Mouse (Mus musculus) kidney, adult 10 weeks (tissue): ENCODE measurements around the gene Sertad1. TPM values are rescaled to one million over a fixed set of nuclear protein-coding genes. Genes with fewer than 3 reads are reported as not detected.

ENCODE experiments used
- polyA plus RNA-seq: library from polyadenylated mRNA; stranded (reverse); fragments of 350-450 nt; fragmentation: Illumina TruSeq; extraction: RNeasy Lipid Tissue Mini Kit (QIAGEN cat#74804); gene quantifications from one replicate; pipeline ENCODE4 v1.2.3, GENCODE M21; 2014; ENCODE audit warnings: low read depth, low replicate concordance

The Sertad1 gene
- polyA plus RNA-seq = 0.36 TPM

DNA sequence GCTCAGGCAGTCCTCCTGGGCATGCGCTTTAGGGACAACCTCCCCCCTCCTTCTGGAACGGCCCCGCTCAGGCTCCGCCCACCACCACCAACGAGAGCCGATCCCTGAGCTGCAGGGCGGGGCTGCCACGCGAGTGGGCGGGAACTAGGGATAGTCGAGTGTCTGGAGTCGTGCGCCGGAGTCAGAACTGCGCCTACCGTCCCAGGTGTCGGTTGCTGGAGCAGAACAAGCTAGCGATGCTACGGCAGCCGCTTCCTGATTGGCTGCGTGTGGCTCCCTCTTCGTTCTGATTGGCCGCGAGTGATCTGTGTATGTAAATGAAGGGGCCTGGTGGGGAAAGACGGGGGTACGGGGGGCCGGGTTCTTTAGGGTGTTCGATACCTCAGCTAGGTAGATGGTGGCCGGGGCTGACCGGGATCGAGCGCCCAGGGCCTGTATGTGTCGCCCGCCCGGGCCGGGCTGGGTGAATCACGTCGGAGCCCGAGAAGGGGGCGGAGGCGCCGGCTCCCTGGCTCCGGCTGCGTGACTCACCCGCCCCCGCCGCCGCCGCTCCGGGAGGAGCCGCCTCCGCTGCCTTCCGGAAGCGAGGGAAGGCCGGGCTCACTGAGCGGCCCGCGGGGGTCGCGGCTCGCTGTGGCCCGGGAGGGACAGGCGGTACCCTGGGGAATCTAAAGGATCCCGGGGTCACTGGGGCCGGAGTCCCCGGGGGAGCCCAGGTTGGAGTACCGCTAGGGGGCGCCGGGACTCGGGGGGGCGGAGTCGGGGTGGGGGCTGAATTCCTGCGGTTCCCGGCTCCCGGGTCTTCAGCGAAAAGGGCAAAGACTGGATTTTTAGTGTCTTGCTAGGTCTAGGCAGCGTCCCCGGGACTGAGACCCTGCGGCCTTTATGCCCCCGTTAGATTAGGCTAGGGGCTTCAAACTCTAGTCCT lies at the start of gene Sertad1:
Gene Sertad1 (plus strand): TSS at position 141 of the 928 bp plus-strand sequence.

GRCm38 (mm10) chr7:27447419-27448286 lies 39.1 kb upstream of the Sertad1 start, which contains the start of the genes Sptbn4 and Blvrb:
Sptbn4 (minus strand) TSS chr7:27447686.
Blvrb (plus strand) TSS chr7:27447978.

DNA sequence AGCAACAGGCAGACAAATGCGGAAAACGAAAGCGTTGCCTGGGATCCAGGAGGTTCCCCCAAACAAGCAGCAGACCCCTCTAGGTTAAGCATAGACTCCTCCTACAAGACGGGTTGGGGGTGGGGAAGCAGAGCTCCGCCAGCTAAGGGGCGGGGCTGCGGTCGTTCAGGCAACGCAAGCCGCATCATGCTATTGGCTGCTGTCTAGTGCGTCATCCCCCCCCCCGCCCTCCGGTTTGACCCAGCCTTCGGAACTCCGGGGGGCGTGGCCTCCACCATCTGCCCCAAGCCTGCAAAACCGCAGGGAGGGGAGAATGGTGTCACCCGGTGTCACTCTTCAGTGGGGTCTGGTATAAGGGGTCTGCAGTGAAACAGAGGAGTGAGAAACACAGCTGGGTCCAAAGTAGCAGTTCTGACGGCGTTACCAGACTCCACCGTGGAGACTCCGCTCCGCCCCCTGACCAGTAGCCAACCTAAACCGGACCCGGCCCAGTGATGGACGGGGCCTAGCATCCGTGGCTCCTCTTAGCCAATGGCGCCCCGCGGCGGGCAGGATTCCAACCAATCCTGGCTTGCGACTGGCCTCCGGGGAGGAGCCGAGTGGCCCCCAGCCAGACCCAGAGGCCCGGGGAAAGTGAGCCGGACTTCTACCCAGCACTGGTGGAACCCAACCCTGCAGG lies 13.4 kb upstream of the Sertad1 start, which contains the start of gene Sertad3:
Gene Sertad3 (plus strand): TSS at position 613 of the 679 bp plus-strand sequence.

DNA sequence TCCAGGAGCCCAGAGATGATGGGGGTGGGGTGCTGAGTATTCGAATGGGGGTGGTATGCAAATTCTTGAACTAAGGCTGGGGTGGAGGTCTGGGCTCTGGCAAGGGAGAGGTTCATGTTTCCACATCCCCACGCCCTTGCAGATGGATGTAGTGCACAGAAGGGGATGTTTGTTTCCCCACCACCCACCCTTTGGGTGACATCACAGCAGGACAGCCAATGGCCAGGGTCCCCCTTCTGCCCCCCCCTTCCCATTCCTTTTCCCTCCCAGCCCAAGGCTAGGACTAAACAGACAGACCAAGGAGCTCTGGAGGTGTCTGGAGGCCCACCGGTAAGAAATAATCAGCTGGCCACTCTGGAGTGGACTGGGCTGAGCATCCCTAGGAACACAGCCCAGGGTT lies 12.3 kb downstream of the Sertad1 start, which contains the start of gene Prx:
Gene Prx (plus strand): TSS at position 289 of the 400 bp plus-strand sequence.

GRCm38 (mm10) chr7:27522967-27523366 lies 36.3 kb downstream of the Sertad1 start, which contains the start of gene Hipk4:
Hipk4 (plus strand) TSS chr7:27523267.

Other genes starting within 250 kb of the Sertad1 start
- 0.08 TPM for gene Numbl, start 228.5 kb upstream of the Sertad1 start, polyA plus RNA-seq
- gene Ltbp4, start 149.2 kb upstream of the Sertad1 start, polyA plus RNA-seq = not detected
- gene Shkbp1, start 130.9 kb upstream of the Sertad1 start, polyA plus RNA-seq = 0.57 TPM
- gene Gm20479, start 129.5 kb upstream of the Sertad1 start, polyA plus RNA-seq = not detected
- gene Sptbn4, start 39.2 kb upstream of the Sertad1 start, polyA plus RNA-seq = not detected
- 1.1 TPM for gene Blvrb, start 38.9 kb upstream of the Sertad1 start, polyA plus RNA-seq
- 1.1 TPM for gene Sertad3, start 13.1 kb upstream of the Sertad1 start, polyA plus RNA-seq
- 0.08 TPM for gene Prx, start 12.4 kb downstream of the Sertad1 start, polyA plus RNA-seq
- 0.20 TPM for gene Hipk4, start 36.4 kb downstream of the Sertad1 start, polyA plus RNA-seq
- gene Pld3, start 66.3 kb downstream of the Sertad1 start, polyA plus RNA-seq = 1.8 TPM
- gene 2310022A10Rik, start 66.3 kb downstream of the Sertad1 start, polyA plus RNA-seq = 2.4 TPM
- 8.8 TPM for gene Akt2, start 104.6 kb downstream of the Sertad1 start, polyA plus RNA-seq
- not detected for gene Ttc9b, start 167.0 kb downstream of the Sertad1 start, polyA plus RNA-seq
- gene Map3k10, start 187.7 kb downstream of the Sertad1 start, polyA plus RNA-seq = 2.0 TPM
- 2.1 TPM for gene Zfp607b, start 202.4 kb downstream of the Sertad1 start, polyA plus RNA-seq
- gene Zfp60, start 244.5 kb downstream of the Sertad1 start, polyA plus RNA-seq = 25.0 TPM